Mouse (Mus musculus): ENCODE measurements around the gene Apoh.

- TF ChIP-seq CTCF (IDR thresholded peaks at IDR 0.05 in 2 of 3, conservative IDR thresholded peaks at IDR 0.05 in 1 of 3; ENCODE audit: control insufficient read depth in 1 of 3, insufficient read depth in 1 of 3, low read depth in 2 of 3, low read length in 3 of 3, poor library complexity in 1 of 3, severe bottlenecking in 1 of 3), result no peak
- TF ChIP-seq ELF1 (IDR thresholded peaks at IDR 0.05; ENCODE audit: low read depth, low read length), result no peak
- TF ChIP-seq POLR2A (IDR thresholded peaks at IDR 0.05; ENCODE audit: control insufficient read depth in 1 of 2, insufficient read depth in 1 of 2, low read depth in 1 of 2, low read length in 2 of 2, poor library complexity in 1 of 2), result no peak
- TF ChIP-seq GABPA (IDR thresholded peaks at IDR 0.05; ENCODE audit: low read depth, low read length), result no peak
- no peak for TF ChIP-seq MAX (IDR thresholded peaks at IDR 0.05; ENCODE audit: low read length)
- TF ChIP-seq ZNF384 (IDR thresholded peaks at IDR 0.05; ENCODE audit: low read depth, low read length), result no peak
- TF ChIP-seq MXI1 (IDR thresholded peaks at IDR 0.05; ENCODE audit: low read depth, low read length), result no peak
- no peak for TF ChIP-seq POLR2AphosphoS2 (IDR thresholded peaks at IDR 0.05; ENCODE audit: low read length)
- TF ChIP-seq USF1 (IDR thresholded peaks at IDR 0.05; ENCODE audit: low read depth, low read length), result no peak
- no peak for TF ChIP-seq GATA1 (IDR thresholded peaks at IDR 0.05; ENCODE audit: low read depth, low read length)
- no peak for TF ChIP-seq SMC3 (IDR thresholded peaks at IDR 0.05; ENCODE audit: low read depth, low read length)
Observed at GRCm38 (mm10) chr11:108409876-108410644, 66.9 kb downstream of the Apoh start.

All from MEL (cell line).